Mouse (Mus musculus) hindbrain, embryonic 14.5 days (tissue): ENCODE measurements around the gene Olfr538. TPM values are rescaled to one million over a fixed set of nuclear protein-coding genes. Genes with fewer than 3 reads are reported as not detected.
"Not testable (repeated sequence)": the region's sequence is repeated elsewhere in the genome, so short reads cannot be mapped to it uniquely, and the experiment has no call there.

Source experiments
- ATAC-seq: fragments of 200-750 bp; cut with Nextera tagmentation; 2 replicates; pipeline ENCODE4 v1.8.0; 2017; ENCODE audit warnings: moderate number of reproducible peaks, mild to moderate bottlenecking, moderate TSS enrichment, moderate library complexity; ENCODE audit not compliant: low FRiP score
- DNase-seq: peaks from one replicate; pipeline ENCODE4 v3.0.0-alpha.2; 2015; ENCODE audit warnings: low spot score
- H3K27ac ChIP-seq: fragments of 300-500 bp; sonication (generic); 2 replicates; pipeline ENCODE4 v1.5.1; 2014; ENCODE audit warnings: mild to moderate bottlenecking, moderate library complexity
- H3K27me3 ChIP-seq: fragments of 300-500 bp; sonication (generic); 2 replicates; pipeline ENCODE4 v1.6.1; 2014; ENCODE audit warnings: mild to moderate bottlenecking, low read length, mixed read lengths; ENCODE audit not compliant: control insufficient read depth, insufficient read depth
- H3K36me3 ChIP-seq: fragments of 300-500 bp; sonication (generic); replicated peaks from 2 replicates; pipeline ENCODE4 v1.6.1; 2014; ENCODE audit not compliant: control insufficient read depth, insufficient read depth
- H3K4me1 ChIP-seq: fragments of 300-500 bp; sonication (generic); replicated peaks from 2 replicates; pipeline ENCODE4 v1.6.1; 2014; ENCODE audit warnings: antibody characterized with exemption, low read length, mixed read lengths; ENCODE audit not compliant: control insufficient read depth, insufficient read depth
- H3K4me2 ChIP-seq: fragments of 300-500 bp; sonication (generic); replicated peaks from 2 replicates; pipeline ENCODE4 v1.6.1; 2014; ENCODE audit warnings: mild to moderate bottlenecking, moderate library complexity
- H3K4me3 ChIP-seq: fragments of 300-500 bp; sonication (generic); replicated peaks from 2 replicates; pipeline ENCODE4 v1.5.1; 2014; ENCODE audit warnings: mild to moderate bottlenecking, low read length
- H3K9ac ChIP-seq: fragments of 300-500 bp; sonication (generic); 2 replicates; pipeline ENCODE4 v1.6.1; 2014
- H3K9me3 ChIP-seq: fragments of 300-500 bp; sonication (generic); 2 replicates; pipeline ENCODE4 v1.6.1; 2016; ENCODE audit warnings: low read length; ENCODE audit not compliant: control insufficient read depth
- WGBS: fragments of 180-500 bp; shearing (Covaris S2); extraction: QIAGEN DNeasy Blood & Tissue Kit; methylation state at CpG from one replicate; pipeline ENCODE4 v1.1.7; 2014; 5-methylcytosine and 5-hydroxymethylcytosine counted together
- polyA plus RNA-seq: library from polyadenylated mRNA; unstranded; fragments of >200 nt; fragmentation: Nextera tagmentation; extraction: Ambion mirVana; gene quantifications from 2 replicates; pipeline ENCODE4 v1.2.1, GENCODE M21; 2014

Olfr538 gene
- not detected in 2 replicates for polyA plus RNA-seq

DNA sequence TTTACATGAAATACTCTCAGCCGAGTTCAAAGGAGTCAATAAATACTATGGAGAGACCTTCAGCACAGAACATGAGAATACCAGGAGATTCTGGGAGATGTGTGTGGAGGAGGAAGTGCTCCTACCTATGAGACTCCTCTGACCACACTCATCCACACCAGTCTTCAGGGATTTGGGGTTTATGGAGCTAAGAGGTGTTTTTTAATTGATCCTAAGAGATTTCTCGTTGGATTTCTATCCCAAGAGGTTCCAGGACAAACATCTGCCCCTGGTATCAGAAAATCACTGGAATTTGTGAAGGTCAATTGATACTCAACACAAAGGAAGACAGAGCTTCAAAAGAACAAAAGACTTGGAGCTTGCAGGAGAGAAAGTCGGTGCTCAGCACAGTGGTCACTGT lies at the start of gene Olfr538:
TSS of gene Olfr538 (plus strand) at position 301 of the 400 bp plus-strand sequence.
- WGBS, result 51% methylated on average over 3 of the region's 3 CpGs
- no peak within 1 kb of the TSS for H3K9ac ChIP-seq
- no peak within 1 kb of the TSS for H3K4me3 ChIP-seq
- H3K4me1 ChIP-seq, result no peaks in the 10 kb centered on the region
- H3K4me2 ChIP-seq, result no peak within 1 kb of the TSS
- DNase-seq, result no peak
- no peaks in the 10 kb centered on the region for H3K36me3 ChIP-seq
- H3K27ac ChIP-seq, result no peak within 1 kb of the TSS
- H3K9me3 ChIP-seq, result no peaks in the 10 kb centered on the region
- no peaks in the 10 kb centered on the region for H3K27me3 ChIP-seq
- ATAC-seq, result no peak

GRCm38 (mm10) chr7:140539746-140540145 lies 27.9 kb upstream of the Olfr538 start:
- Histone ChIP-seq H3K9me3 (no peaks in the 10 kb centered on the region), H3K9ac (no peak overlapping the region), H3K4me3 (no peak overlapping the region), H3K4me1 (no peaks in the 10 kb centered on the region), H3K27me3 (no peaks in the 10 kb centered on the region), H3K27ac (no peak overlapping the region), H3K36me3 (no peaks in the 10 kb centered on the region), H3K4me2 (no peak overlapping the region)
- ATAC-seq, result no peak
- no peak for DNase-seq
- 83% methylated on average over 2 of the region's 2 CpGs for WGBS

DNA sequence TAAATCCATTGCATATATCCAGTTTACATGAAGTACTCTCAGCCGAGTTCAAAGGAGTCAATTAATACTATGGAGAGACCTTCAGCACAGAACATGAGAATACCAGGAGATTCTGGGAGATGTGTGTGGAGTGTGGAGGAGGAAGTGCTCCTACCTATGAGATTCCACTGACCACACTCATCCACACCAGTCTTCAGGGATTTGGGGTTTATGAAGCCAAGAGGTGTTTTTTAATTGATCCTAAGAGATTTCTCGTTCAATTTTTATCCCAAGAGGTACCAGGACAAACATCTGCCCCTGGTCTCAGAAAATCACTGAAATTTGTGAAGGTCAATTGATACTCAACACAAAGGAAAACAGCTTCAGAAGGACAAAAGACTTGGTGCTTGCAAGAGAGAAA lies 33.3 kb downstream of the Olfr538 start, which contains the start of gene Olfr46:
TSS of gene Olfr46 (plus strand) at position 301 of the 400 bp plus-strand sequence.
- H3K4me1 ChIP-seq, H3K9me3 ChIP-seq, H3K4me2 ChIP-seq, ATAC-seq, H3K9ac ChIP-seq, H3K36me3 ChIP-seq, DNase-seq, H3K27me3 ChIP-seq, H3K27ac ChIP-seq, H3K4me3 ChIP-seq: not testable (repeated sequence)
- 69% methylated on average over 2 of the region's 2 CpGs for WGBS

Other genes starting within 250 kb of the Olfr538 start
- not detected in 2 replicates for gene Olfr525, start 247.0 kb upstream of the Olfr538 start, polyA plus RNA-seq
- not detected in 2 replicates for gene Olfr527, start 233.9 kb upstream of the Olfr538 start, polyA plus RNA-seq
- gene Olfr60, start 206.2 kb upstream of the Olfr538 start, polyA plus RNA-seq, result not detected in 2 replicates
- not detected in 2 replicates for gene Olfr530, start 191.6 kb upstream of the Olfr538 start, polyA plus RNA-seq
- gene Olfr531, start 165.0 kb upstream of the Olfr538 start, polyA plus RNA-seq, result not detected in 2 replicates
- gene Olfr532, start 146.2 kb upstream of the Olfr538 start, polyA plus RNA-seq, result not detected in 2 replicates
- gene Olfr533, start 104.5 kb upstream of the Olfr538 start, polyA plus RNA-seq, result not detected in 2 replicates
- not detected in 2 replicates for gene Olfr535, start 83.7 kb upstream of the Olfr538 start, polyA plus RNA-seq
- not detected in 2 replicates for gene Olfr536, start 60.5 kb upstream of the Olfr538 start, polyA plus RNA-seq
- gene Olfr46, start 33.4 kb downstream of the Olfr538 start, polyA plus RNA-seq, result 0.03 TPM in 1 of 2 replicates, not detected in the other
- gene Olfr61, start 61.1 kb downstream of the Olfr538 start, polyA plus RNA-seq, result not detected in 2 replicates
- not detected in 2 replicates for gene Olfr53, start 78.6 kb downstream of the Olfr538 start, polyA plus RNA-seq
- gene Olfr539, start 92.0 kb downstream of the Olfr538 start, polyA plus RNA-seq, result 0.03 TPM in 1 of 2 replicates, not detected in the other
- not detected in 2 replicates for gene Olfr45, start 114.1 kb downstream of the Olfr538 start, polyA plus RNA-seq
- not detected in 2 replicates for gene Olfr541, start 129.4 kb downstream of the Olfr538 start, polyA plus RNA-seq
- gene Cyp2e1, start 195.9 kb downstream of the Olfr538 start, polyA plus RNA-seq, result not detected in 2 replicates
- gene Syce1, start 220.0 kb downstream of the Olfr538 start, polyA plus RNA-seq, result 0.47 and 0.62 TPM in 2 replicates